In genomic region chr17:85116643-85117042, GRCm38 (mm10) we compare ENCODE assay signal across 7 mouse cellular contexts. TPM values are rescaled to one million over a fixed set of nuclear protein-coding genes. Genes with fewer than 3 reads are reported as not detected.
DNase-seq lines count a peak whose midpoint lies in the region; ATAC-seq and TF ChIP-seq lines count a peak whose summit lies in the region.

No protein-coding gene starts in this region.

- intact Hi-C loops in left cerebral cortex, adult 2 months (cut with DNase I) = loop anchor here (1.0 to 10.0 kb wide), 3 partner anchors 72 to 948 kb away; no protein-coding TSS in a partner anchor

- no peak overlapping the region for H3K9ac ChIP-seq in kidney, embryonic 14.5 days (ENCODE audit: low read depth, low read length)

- no peaks in the 10 kb centered on the region for H3K36me3 ChIP-seq in kidney, embryonic 14.5 days (ENCODE audit: control insufficient read depth, insufficient read depth, low read length)

- ATAC-seq in kidney, embryonic 14.5 days (ENCODE audit: low FRiP score, low TSS enrichment) = no peak

- peak; percentile 90 for TF ChIP-seq CTCF in left cerebral cortex, adult 2 months (IDR thresholded peaks at IDR 0.05)

- DNase-seq in kidney, adult 9 months = peak; percentile 56
- peak; percentile 31 for DNase-seq in Muller cell, postnatal 12 days (ENCODE audit: inconsistent ontology term)
- peak; percentile 25 for DNase-seq in c-Kit-negative CD71-positive TER-119-positive erythroid progenitor cells, embryonic 14.5 days (ENCODE audit: low read depth, low spot score)
- DNase-seq in frontal cortex, postnatal 36 days (ENCODE audit: low spot score in 2 of 2) = peak; percentile 51 to 70
- DNase-seq in left cerebral cortex, adult 2 months (ENCODE audit: extremely low spot score in 1 of 2, low spot score in 2 of 2) = peak; percentile 59 to 74
- peak; percentile 72 for DNase-seq in retina, postnatal 1 day

- H3K4me2 ChIP-seq in kidney, embryonic 14.5 days (replicated peaks; ENCODE audit: low read depth, low read length) = no peak overlapping the region

- no peaks in the 10 kb centered on the region for H3K27me3 ChIP-seq in kidney, embryonic 14.5 days (ENCODE audit: control insufficient read depth, insufficient read depth, low read length)

- WGBS in kidney, embryonic 14.5 days = 32% methylated on average over 4 of the region's 4 CpGs

- no peak overlapping the region for H3K27ac ChIP-seq in kidney, embryonic 14.5 days (ENCODE audit: low read depth, low read length)
- H3K27ac ChIP-seq in left cerebral cortex, adult 2 months = no peak overlapping the region

- H3K4me1 ChIP-seq in kidney, embryonic 14.5 days (ENCODE audit: control insufficient read depth, insufficient read depth, low read length) = no peaks in the 10 kb centered on the region

- no peaks in the 10 kb centered on the region for H3K9me3 ChIP-seq in kidney, embryonic 14.5 days (ENCODE audit: control insufficient read depth, low read length)

- H3K4me3 ChIP-seq in kidney, embryonic 14.5 days (ENCODE audit: low read length) = no peak overlapping the region
- no peak overlapping the region for H3K4me3 ChIP-seq in left cerebral cortex, adult 2 months

RNA-seq across cellular contexts. Expression of gene Camkmt, which starts 26.3 kb away (rescaled TPM):
- 12.5 and 13.1 TPM in 2 replicates for polyA plus RNA-seq in kidney, embryonic 14.5 days (2014; fragmentation: Nextera tagmentation; extraction: Ambion mirVana)
- total RNA-seq in left cerebral cortex, adult 2 months (2021) = 10 to 100 TPM; 12.8 to 13.6 TPM

RNA-seq across cellular contexts. Expression of gene Prepl, which starts 26.6 kb away (rescaled TPM):
- 18.3 and 35.6 TPM in 2 replicates for polyA plus RNA-seq in kidney, embryonic 14.5 days (2014; fragmentation: Nextera tagmentation; extraction: Ambion mirVana)
- total RNA-seq in left cerebral cortex, adult 2 months (2021) = 100 to 1,000 TPM; 370 to 404 TPM
